Mouse (Mus musculus): ENCODE results near the gene Creb3l2.

The Creb3l2 gene

DNA sequence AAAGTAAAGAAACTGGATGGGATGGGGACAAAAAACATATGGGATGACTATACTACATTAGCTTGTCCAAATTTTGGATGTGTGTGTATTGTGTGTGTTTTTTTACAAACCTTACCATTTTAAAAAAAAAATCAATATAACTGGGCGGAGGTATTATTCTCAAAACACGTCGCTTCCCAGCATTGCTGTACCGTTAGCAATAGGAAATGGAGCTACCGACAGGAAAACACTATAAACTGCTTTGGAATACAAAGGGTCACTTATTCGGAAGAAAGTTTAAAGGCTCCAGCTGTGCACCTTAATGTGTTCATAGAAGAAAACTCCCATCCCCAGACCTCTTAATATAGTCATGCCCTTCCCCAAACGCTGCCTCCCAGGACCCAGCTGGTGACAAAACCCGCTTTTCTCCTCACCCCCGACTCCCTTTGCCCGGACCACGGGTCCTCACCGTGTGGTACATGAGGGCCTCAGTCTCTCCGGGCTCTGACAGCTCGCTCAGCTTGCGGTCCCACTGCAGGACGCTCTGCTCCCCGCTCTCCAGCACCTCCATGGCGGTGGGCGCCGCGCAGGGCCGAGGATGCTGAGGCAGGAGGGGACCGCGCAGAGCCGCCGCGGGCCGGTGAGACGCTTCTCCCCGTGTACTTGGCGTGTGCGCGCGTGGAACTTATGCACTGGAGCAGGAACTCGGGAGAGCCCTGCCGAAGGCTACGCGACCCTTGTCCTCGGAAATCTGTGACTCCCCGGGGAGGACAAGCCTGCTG is 515 bp downstream of the Creb3l2 start:
- no peak for DNase-seq (ENCODE audit: low read depth)

DNA sequence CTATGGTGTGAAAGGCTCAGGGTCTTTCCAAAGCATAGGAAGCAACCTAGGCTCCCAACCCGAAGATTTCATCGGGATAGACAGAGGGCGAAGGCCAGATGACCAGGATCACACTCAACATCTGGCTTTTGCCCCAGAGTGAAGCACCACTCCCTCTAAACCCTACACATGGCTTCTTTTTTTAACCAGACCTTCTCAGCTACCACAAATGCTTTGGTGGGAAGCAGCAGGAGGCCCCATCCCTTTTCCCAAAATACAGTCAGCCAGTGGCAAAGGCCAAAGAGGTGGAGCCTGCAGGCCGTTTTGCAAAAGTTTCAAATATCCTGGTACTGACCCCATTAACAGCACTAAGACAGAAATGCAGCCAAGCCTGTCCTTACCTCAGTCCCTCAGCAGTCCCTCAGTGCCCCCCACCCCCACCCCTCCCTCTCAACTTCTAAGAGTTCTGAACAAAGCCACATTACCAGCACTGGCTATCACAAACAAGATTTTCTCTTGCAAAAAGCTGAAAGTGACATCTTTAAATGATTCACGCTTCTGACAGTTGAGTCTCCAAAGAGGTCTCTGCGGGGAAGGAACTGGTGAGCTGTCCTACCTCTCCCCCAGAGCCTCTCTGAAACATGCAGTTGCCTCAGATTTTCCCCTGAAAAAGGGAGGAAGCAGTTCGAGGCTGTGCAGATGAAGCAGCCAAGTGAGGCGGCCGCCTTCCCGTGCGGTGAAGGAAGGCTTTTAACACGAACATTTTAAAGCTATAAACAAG is 1.3 kb downstream of the Creb3l2 start:
- peak; percentile 45 for DNase-seq (ENCODE audit: low read depth)

DNA sequence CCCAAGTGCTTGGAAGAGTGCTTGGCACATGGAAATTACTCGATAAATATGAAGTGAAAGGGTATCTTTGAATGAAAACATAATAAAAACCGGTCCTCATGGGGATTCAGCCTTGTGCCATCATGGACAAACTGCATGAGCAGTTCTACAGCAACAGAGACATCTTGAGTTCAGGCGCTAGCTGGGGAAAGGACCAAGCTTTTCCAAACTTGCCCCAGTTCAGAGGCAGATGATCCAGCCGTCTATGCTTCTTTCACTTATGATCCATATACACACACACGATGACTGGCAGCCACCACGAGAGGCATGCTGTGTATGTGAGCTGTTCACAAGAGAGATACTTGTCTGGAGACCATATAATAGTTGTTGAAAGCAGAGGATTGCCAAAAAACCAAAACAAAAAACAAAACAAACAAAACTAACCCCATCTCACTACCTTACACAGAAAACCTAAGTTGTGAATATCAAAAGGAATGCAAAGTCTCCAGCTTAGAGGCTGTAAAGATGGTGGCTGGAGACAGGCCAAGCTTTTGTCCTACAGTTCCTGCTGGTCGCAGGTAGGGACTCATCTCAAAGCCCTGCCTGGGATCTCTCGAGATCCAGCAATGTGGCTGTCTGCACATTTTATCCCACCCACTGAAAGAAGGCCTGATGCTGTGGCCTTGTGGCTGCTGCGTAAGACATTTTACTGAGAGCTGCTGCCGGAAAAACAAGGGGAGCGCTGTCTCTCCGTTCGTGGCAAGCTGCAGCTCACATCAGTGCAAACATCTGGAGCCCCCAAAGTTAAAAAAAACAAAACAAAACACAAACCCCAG is 2.1 kb downstream of the Creb3l2 start:
- DNase-seq (ENCODE audit: low read depth): no peak

DNA sequence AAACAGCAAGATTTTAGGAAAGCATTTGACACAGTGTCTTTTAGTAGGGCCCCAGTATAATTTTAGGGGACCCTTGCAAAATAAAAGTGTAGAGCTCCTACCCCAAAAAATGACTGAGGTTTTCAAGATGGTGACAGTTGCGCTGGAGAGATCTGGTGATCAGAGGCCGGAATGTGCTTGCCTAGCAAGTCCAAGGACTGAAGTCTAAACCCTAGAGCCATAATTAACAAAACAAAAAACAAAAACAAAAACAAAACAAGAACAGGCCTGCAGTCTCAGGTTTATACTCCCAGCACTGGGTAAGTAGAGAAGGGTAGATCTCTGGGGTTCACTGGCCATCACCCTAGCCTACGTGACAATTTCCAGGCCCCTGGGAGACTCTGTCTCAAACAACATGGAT is 3.4 kb downstream of the Creb3l2 start:
- no peak for DNase-seq (ENCODE audit: low read depth)

DNA sequence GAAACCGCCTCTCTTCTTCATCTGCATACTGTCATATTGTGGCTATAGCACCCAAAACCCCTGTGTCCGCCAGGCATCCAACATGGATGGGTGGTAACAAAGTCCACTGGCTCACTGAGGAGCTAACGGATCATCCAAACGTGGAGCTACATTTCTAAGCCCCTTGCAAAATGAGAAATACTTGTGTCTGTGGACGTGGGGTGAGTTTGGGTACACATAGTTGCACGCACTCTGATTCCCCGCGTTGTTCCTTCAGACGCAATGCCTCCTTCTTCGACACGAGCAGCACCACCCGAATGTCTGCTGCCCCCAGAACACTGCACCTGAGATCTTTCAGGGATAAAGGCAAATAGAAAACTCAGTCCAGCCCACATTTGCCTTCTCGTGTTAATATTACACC is 4.9 kb downstream of the Creb3l2 start:
- DNase-seq (ENCODE audit: low read depth): no peak

DNA sequence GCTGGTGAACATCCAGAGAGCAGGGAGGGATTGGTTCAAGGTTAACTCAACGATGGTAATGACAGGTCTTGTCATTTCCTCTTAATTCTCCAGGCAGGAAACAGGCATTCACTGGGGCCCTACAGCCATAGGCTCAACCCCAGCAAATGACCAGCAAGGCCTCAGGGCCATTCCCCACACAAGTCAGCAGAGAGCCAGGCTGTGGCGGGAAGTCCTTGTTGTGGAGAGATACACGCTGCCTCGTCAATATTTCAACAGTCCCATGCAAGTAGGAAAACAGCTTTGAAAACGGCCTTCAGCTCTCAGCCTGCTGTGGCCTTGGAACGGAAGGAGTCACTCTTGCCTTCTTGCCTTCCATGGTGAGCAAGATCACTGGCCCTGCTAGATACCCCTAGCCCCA is 6.6 kb downstream of the Creb3l2 start:
- DNase-seq (ENCODE audit: low read depth): no peak

DNA sequence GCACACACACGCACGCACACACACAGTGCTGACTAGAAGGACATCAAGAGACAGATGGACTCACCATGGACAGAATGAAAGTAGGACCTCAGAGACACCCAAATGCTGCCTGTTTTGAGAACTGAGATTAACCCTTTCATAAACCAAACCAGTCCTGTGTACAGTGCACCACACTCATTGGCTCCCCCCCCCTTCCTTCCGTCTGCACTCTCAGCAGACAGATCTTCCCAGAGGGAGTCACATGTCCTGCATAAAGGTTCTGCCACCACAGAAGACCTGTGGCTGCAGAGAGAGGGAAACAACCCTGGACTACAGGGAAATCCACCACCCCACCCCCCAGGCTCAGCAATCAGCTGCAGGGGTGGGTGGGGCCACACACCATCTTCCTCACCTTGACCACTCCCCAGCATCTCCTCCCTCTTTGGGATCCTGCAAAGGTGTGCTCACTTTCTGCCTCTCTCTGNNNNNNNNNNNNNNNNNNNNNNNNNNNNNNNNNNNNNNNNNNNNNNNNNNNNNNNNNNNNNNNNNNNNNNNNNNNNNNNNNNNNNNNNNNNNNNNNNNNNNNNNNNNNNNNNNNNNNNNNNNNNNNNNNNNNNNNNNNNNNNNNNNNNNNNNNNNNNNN is 12.0 kb downstream of the Creb3l2 start:
- no peak for DNase-seq (ENCODE audit: low read depth)

DNA sequence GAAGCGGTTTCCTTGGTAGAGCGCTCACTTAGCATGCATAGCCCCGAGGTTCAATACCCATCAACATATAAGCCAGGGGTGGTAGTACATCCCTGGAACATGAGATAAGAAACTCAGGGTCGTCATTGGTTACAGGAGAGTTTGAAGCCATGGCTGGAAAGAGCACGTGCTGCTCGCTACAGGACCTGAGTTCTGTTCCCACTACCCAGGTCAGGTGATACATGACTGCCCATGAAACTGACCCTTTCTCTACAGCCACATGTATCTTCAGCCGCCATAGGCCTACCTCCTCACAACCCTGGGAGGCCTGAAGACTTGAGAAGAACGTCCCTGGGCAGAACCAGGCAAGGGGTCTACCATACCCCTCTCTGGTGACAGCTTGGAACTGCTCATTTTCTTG is 13.0 kb downstream of the Creb3l2 start:
- DNase-seq (ENCODE audit: low read depth): no peak

DNA sequence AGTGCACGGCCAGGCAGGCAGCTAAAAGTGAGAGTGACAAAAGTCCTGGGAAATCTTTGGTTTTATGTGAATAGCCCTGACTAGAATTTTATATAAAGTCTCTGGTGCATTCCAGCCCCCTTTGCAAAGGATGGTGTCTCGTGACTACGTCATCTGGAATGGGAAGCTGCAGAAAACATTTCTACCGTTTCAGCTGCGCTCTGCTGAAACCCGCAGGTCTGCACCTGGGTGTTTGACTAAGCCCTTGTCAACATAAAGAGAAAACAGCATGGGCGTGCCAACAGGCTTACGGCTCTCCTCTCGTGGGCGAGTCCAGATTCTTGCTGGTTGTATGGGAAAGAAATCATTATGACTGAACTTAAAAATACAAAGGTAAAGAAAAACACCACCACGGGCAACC is 13.9 kb downstream of the Creb3l2 start:
- DNase-seq (ENCODE audit: low read depth): no peak

DNA sequence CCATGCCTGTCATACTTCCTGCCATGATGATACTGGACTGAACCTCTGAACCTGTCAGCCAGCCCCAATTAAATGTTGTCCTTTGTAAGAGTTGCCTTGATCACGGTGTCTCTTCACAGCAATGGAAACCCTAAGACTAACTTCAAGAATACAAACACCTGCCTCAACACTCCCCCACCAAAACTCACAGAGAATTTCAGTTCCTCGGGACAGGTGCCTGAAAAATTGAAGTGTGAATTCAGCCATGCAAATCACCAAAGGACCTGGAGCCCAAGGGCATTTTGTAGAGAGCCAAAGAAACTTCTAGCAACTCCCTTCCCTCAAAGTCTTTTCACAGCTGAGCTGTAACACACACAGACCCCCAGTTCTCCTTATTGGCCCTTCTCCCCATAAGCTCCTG is 15.3 kb downstream of the Creb3l2 start:
- DNase-seq (ENCODE audit: low read depth): no peak

DNA sequence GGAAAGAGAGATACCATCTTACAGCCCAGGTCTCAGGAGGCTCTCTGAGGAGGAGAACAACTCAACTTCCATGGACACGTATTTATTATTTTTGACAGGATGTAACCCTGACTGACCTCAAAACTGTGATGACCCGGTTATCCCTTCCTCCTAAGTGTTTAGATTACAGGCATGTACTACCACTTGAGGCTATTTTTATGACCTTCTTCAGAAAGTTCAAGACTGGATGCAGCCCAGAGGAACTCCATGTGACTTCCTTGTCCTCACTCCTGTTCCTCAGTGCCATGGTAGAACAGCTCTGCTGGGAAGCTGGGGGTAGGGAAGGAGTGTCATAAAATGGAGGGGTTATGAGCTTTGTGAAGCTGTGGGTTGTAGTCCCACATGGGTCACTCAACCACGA is 16.1 kb downstream of the Creb3l2 start:
- no peak for DNase-seq (ENCODE audit: low read depth)

DNA sequence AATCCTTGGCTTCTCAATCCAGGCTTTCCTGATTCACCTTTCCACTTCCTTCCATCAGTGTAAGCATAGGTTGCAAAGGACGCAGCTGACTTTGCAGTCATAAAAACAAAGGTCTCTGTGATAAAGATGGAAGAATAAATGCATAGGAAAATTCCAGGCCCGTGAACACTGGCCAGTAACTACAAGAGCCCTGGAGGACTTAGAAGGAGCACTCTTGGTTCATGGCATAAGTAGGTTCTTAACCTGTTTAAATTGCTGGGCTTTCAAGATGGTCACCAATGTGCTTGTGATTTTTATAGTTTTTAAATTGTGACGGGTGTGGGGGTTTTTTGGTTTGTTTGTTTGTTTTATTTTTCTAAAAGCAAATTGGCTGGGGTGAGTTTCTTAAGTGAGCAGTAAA is 16.9 kb downstream of the Creb3l2 start:
- no peak for DNase-seq (ENCODE audit: low read depth)

DNA sequence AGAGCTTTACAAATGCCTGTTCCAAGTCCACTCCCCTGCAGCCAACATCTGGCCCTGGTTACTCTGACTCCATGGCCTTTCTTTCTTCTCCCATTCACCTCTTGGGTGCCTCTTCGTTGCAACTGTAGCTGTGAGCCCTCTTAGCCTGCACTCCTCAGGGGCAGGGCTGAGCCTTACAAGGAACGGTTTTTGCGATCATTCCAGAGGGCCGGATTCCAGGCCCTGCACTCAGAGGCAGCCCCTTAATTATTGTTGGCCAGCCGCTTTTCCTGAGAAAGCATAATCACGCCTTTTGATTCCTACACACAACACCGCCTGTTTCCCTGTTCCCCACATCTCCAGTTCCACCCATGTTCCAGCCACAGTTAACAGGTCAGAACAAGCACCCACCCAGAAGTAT is 17.6 kb downstream of the Creb3l2 start:
- no peak for DNase-seq (ENCODE audit: low read depth)

DNA sequence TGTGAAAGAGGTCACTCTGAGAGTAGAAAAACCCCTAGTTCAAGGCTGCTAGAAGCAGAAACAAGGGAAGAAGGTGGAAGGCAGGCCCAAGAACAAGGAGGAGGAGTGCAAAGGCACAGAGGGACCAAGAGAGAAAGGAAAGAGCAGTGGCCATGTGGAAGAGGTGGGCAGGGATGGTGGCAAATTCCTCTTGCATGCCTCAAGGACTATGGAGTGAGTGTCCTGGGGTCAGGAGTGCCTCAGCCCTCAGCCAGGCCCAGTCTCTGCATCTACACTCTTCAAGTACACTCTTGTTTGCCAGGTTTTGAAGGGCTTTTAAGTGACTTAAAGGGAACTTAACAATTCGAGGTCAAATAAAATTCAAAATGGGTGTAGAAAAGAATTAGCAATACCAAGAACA is 18.6 kb downstream of the Creb3l2 start:
- DNase-seq (ENCODE audit: low read depth): no peak

DNA sequence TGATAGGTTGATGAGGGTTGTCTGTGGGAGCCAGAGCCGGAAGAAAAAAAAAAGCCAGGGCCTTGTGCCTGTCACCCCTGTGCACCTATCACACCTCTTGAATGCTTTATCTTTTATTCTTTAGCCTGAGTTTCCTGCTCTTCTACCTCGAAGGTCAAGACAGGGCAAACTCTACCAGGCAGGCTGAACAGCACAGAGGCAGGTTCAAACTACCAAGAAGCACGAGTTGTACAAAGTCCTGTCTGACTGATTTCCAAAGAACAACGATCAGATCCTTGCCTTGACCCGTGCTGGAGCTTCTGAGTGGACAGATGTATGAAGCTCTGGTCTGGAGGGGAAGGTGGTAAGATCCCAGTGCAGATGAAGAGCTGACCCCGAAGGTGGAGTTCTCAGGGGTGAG is 20.8 kb downstream of the Creb3l2 start:
- DNase-seq (ENCODE audit: low read depth): no peak

DNA sequence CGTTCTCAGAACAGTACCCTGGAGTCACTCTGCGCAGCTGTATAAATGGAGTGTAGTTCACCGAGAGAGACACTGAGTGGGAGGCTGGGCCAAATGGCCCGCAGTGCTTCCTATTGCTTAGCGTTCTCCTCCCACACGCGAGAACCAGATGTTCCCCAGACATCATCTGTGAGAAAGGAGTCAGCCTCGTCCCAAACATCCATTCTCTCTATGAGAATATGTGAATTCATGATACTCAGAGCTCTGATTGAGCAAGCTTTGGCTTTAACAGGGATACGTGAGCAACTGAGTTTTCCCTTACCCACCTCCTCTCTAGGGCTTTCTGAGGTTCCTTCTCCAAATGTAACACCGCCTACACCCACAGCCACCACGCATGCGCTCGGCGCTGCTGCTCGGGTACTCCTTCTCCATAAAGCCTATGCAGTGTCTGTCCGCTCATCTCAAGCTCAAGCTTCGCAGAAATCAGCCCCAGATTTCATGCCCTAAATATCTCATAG is 22.5 kb downstream of the Creb3l2 start:
- DNase-seq (ENCODE audit: low read depth): peak; percentile 27

DNA sequence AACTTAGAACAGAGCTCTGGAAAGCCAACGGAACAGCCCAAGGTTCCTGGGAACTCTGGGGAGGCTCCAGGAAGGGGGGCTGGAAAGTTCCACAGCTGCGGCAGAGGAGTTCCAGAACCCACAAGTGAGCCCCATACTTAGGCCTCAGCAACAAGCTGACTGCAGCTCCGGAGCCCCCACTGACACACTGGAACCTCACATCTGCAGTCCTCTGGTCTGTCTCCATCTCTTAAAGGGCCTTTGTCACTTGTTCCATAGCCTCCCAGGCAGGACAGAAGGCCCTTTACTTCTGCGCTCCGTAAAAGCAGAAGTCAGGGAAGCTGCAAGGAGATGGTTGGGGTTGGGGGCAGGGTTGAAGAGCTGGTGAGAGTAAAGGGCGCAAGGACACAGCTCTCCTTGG is 23.0 kb downstream of the Creb3l2 start:
- DNase-seq (ENCODE audit: low read depth): no peak

DNA sequence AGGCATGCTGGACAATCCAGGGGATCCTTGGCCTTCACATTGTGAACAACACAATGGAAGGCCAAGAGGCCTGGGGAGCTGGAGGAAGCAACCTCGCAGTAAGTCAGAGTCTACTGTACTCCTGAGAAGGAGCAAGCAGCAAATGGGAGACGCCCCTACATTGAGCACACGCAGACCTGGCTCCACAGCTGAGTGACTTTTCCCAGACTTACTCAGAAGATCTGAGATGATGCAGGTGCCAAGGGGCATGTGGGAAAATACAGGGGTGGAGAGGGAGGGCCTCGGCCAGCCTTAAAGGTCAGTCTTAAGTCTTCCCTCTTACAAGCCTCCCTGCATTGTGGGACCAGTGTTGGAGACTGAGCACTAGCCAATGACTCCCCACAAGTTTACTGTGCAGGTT is 25.2 kb downstream of the Creb3l2 start:
- DNase-seq (ENCODE audit: low read depth): no peak

DNA sequence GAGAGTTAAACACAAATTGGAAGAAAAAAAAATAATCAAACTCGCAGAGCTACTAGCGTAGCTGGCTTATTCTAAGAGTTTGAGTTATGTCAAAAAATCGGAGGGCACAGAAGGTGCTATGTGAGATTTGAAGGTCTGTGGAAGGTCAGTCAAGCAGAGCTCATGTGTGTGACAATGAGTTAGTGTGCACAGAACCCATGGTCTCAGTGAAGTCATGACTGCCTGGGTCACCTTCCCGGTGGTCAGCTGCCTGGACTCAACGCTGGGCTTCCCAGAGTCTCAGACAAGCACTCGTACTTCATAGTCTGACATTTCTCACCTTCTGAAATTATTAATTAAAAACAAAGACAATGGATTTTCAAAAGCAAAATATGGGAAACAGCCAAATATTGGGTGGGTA is 26.4 kb downstream of the Creb3l2 start:
- no peak for DNase-seq (ENCODE audit: low read depth)

DNA sequence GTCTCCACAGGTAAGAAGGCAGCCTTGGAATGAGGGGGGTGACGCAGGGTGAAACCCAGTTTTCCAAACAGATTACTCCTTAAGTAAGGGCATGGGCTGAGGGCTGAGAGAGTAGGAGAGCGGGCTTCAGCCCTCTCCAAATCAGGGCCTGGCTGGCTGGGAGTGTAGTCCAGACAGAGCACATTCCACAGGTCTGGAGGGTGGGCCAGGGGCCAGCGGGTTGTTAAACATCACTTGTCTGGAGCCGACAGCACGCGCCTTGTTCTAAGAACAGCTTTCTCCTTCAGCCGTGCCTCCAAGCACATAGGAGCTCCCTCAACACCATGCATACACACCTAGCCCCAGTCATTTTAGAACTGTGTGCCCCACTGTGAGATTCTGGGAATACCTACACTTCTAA is 26.9 kb downstream of the Creb3l2 start:
- no peak for DNase-seq (ENCODE audit: low read depth)

DNA sequence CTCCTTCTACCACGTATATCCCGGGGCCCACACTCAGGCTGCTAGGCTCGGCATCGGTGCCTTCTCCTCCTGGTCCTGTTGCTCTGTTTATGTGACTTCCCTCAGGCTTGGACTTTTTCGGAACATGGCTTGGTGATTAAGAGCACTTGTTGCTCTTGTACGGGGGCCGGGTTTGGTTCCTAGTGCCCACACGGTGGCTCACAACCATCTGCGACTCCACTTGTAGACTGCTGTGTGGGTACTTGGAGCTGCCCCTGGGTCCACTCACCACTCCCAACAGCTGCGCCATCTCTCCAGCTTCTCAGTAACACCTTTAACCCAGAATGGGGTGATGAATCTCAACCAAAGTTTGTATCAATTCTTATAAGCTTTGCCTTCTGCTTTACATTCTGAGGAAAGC is 27.4 kb downstream of the Creb3l2 start:
- no peak for DNase-seq (ENCODE audit: low read depth)

DNA sequence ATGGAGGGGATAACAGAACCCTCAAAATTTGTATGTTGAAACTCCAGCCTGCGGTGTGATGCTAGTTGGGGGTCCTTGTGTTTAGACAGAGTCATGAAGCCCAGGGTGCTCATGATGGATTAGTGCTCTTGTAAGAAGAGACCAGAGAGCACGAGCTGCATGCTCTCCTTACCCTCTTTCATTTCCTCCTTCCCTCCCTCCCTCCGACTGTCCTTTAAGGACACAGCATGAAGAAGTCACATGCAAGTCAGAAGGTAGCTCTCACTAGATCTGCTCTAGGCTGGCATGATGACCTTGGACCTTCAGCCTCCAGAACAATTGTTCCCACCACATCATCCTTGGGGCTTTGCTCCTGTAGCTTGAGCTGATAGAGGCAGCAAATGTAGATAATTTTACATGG is 30.2 kb downstream of the Creb3l2 start:
- no peak for DNase-seq (ENCODE audit: low read depth)

Data from naive thymus-derived CD4-positive, alpha-beta T cell, adult 2 months (primary cell).